Mouse (Mus musculus) common myeloid progenitor, adult 5-6 weeks (primary cell): ENCODE measurements around the gene Tstd1. TPM values are rescaled to one million over a fixed set of nuclear protein-coding genes. Genes with fewer than 3 reads are reported as not detected.

Experiments used
- ATAC-seq: replicated peaks from 2 replicates; pipeline ENCODE4 v1.8.0; 2016; ENCODE audit warnings: low read depth, mild to moderate bottlenecking, moderate TSS enrichment, inconsistent platforms; ENCODE audit not compliant: poor library complexity, severe bottlenecking
- total RNA-seq: library from RNA; stranded (forward); fragments of 200-1000, 187-1606 nt; gene quantifications from 2 replicates; pipeline ENCODE4 v1.2.3, GENCODE M21; 2017

Gene Tstd1
- total RNA-seq, 1 experiment from 2014 or later = 0.18 TPM

GRCm38 (mm10) chr1:171450062-171450461 is 31.4 kb downstream of the Tstd1 start:
- ATAC-seq = no peak

- peak; percentile 59 for ATAC-seq
These were observed 32.3 kb downstream of the Tstd1 start for GRCm38 (mm10) chr1:171451001-171451400.

- no peak for ATAC-seq
These were observed 33.9 kb downstream of the Tstd1 start for GRCm38 (mm10) chr1:171452522-171452921.

GRCm38 (mm10) chr1:171452923-171453322 is 34.3 kb downstream of the Tstd1 start:
- ATAC-seq = no peak

GRCm38 (mm10) chr1:171454926-171455325 is 36.3 kb downstream of the Tstd1 start:
- no peak for ATAC-seq

GRCm38 (mm10) chr1:171457568-171457967 is 38.9 kb downstream of the Tstd1 start:
- ATAC-seq = no peak

GRCm38 (mm10) chr1:171459791-171460190 is 41.1 kb downstream of the Tstd1 start:
- ATAC-seq = no peak

- no peak for ATAC-seq
These were observed 42.2 kb downstream of the Tstd1 start for GRCm38 (mm10) chr1:171460551-171461503.

- peak; percentile 58 for ATAC-seq
These were observed 44.5 kb downstream of the Tstd1 start for GRCm38 (mm10) chr1:171463133-171463532.

- peak; percentile 53; the same call in 1 of the 2 replicates for ATAC-seq
These were observed 47.2 kb downstream of the Tstd1 start for GRCm38 (mm10) chr1:171465749-171466412.

GRCm38 (mm10) chr1:171466565-171466964 is 47.9 kb downstream of the Tstd1 start:
- ATAC-seq = peak; percentile 58

- no peak for ATAC-seq
These were observed 51.0 kb downstream of the Tstd1 start for GRCm38 (mm10) chr1:171469678-171470077.

Other genes starting within 250 kb of the Tstd1 start
- 11.2 and 11.8 TPM in 2 replicates for gene Pcp4l1, start 222.6 kb upstream of the Tstd1 start, total RNA-seq
- 0.32 TPM in 1 of 2 replicates, not detected in the other for gene Nr1i3, start 204.9 kb upstream of the Tstd1 start, total RNA-seq
- gene Tomm40l, start 196.4 kb upstream of the Tstd1 start, total RNA-seq = 19.0 and 21.5 TPM in 2 replicates
- gene Apoa2, start 193.8 kb upstream of the Tstd1 start, total RNA-seq = 3.7 TPM in 1 of 2 replicates, not detected in the other
- 58.4 and 94.7 TPM in 2 replicates for gene Fcer1g, start 184.5 kb upstream of the Tstd1 start, total RNA-seq
- gene Adamts4, start 168.5 kb upstream of the Tstd1 start, total RNA-seq = not detected in 2 replicates
- gene Ndufs2, start 167.5 kb upstream of the Tstd1 start, total RNA-seq = 198 and 334 TPM in 2 replicates
- gene B4galt3, start 148.5 kb upstream of the Tstd1 start, total RNA-seq = 11.0 and 32.0 TPM in 2 replicates
- gene Ppox, start 137.7 kb upstream of the Tstd1 start, total RNA-seq = 17.7 and 18.0 TPM in 2 replicates
- gene Usp21, start 130.9 kb upstream of the Tstd1 start, total RNA-seq = 9.9 and 15.7 TPM in 2 replicates
- 45.7 and 81.9 TPM in 2 replicates for gene Ufc1, start 123.8 kb upstream of the Tstd1 start, total RNA-seq
- 16.4 and 25.8 TPM in 2 replicates for gene Dedd, start 89.7 kb upstream of the Tstd1 start, total RNA-seq
- 43.4 and 49.3 TPM in 2 replicates for gene Nit1, start 73.2 kb upstream of the Tstd1 start, total RNA-seq
- gene Pfdn2, start 73.2 kb upstream of the Tstd1 start, total RNA-seq = 37.2 and 65.3 TPM in 2 replicates
- 1.1 and 3.9 TPM in 2 replicates for gene Klhdc9, start 58.1 kb upstream of the Tstd1 start, total RNA-seq
- gene Nectin4, start 48.8 kb upstream of the Tstd1 start, total RNA-seq = 2.3 and 2.4 TPM in 2 replicates
- 63.0 and 77.8 TPM in 2 replicates for gene Arhgap30, start 29.9 kb upstream of the Tstd1 start, total RNA-seq
- gene Usf1, start 7.6 kb upstream of the Tstd1 start, total RNA-seq = 47.1 and 48.6 TPM in 2 replicates
- 1.1 and 5.4 TPM in 2 replicates for gene F11r, start 18.7 kb downstream of the Tstd1 start, total RNA-seq
- gene Alyref2, start 84.6 kb downstream of the Tstd1 start, total RNA-seq = 4.8 and 13.0 TPM in 2 replicates
- not detected in 2 replicates for gene Itln1, start 116.4 kb downstream of the Tstd1 start, total RNA-seq
- gene Cd244a, start 140.3 kb downstream of the Tstd1 start, total RNA-seq = 15.5 and 18.8 TPM in 2 replicates
- 20.2 and 27.0 TPM in 2 replicates for gene Ly9, start 188.5 kb downstream of the Tstd1 start, total RNA-seq
- 0.27 and 1.0 TPM in 2 replicates for gene Slamf7, start 234.2 kb downstream of the Tstd1 start, total RNA-seq